Mouse (Mus musculus) heart, embryonic 11.5 days (tissue): ENCODE results near the gene Baz2b. TPM values are rescaled to one million over a fixed set of nuclear protein-coding genes. Genes with fewer than 3 reads are reported as not detected.

Source experiments
- ATAC-seq: fragments of 200-750 bp; cut with Nextera tagmentation; replicated peaks from 2 replicates; pipeline ENCODE4 v1.8.0; 2017; ENCODE audit warnings: moderate library complexity; ENCODE audit not compliant: insufficient number of reproducible peaks, low FRiP score, low TSS enrichment
- H3K27ac ChIP-seq: fragments of 300-500 bp; sonication (generic); 2 replicates; pipeline ENCODE4 v1.5.1; 2014; ENCODE audit warnings: mild to moderate bottlenecking, low read depth, low read length
- H3K27me3 ChIP-seq: fragments of 300-500 bp; sonication (generic); 2 replicates; pipeline ENCODE4 v1.6.1; 2014; ENCODE audit warnings: mild to moderate bottlenecking, low read length, mixed read lengths; ENCODE audit not compliant: control insufficient read depth, insufficient read depth
- H3K36me3 ChIP-seq: fragments of 300-500 bp; sonication (generic); 2 replicates; pipeline ENCODE4 v1.6.1; 2014; ENCODE audit warnings: mild to moderate bottlenecking, low read length, moderate library complexity, mixed read lengths; ENCODE audit not compliant: control insufficient read depth, insufficient read depth
- H3K4me1 ChIP-seq: fragments of 300-500 bp; sonication (generic); 2 replicates; pipeline ENCODE4 v1.6.1; 2014; ENCODE audit warnings: low read length; ENCODE audit not compliant: control insufficient read depth, insufficient read depth
- H3K4me2 ChIP-seq: fragments of 300-500 bp; sonication (generic); 2 replicates; pipeline ENCODE4 v1.6.1; 2014; ENCODE audit warnings: mild to moderate bottlenecking, moderate library complexity
- H3K4me3 ChIP-seq: fragments of 300-500 bp; sonication (generic); 2 replicates; pipeline ENCODE4 v1.5.1; 2014; ENCODE audit warnings: low read depth, low read length
- H3K9ac ChIP-seq: fragments of 300-500 bp; sonication (generic); 2 replicates; pipeline ENCODE4 v1.6.1; 2014; ENCODE audit warnings: mild to moderate bottlenecking, low read depth, low read length, moderate library complexity
- H3K9me3 ChIP-seq: fragments of 300-500 bp; sonication (generic); replicated peaks from 2 replicates; pipeline ENCODE4 v1.6.1; 2016; ENCODE audit warnings: low read length; ENCODE audit not compliant: control insufficient read depth
- WGBS: fragments of 180-500 bp; shearing (Covaris S2); extraction: QIAGEN DNeasy Blood & Tissue Kit; methylation state at CpG from one replicate; pipeline ENCODE4 v1.1.7; 2014; ENCODE audit not compliant: insufficient replicate concordance; 5-methylcytosine and 5-hydroxymethylcytosine counted together
- polyA plus RNA-seq: library from polyadenylated mRNA; unstranded; fragments of >200 nt; fragmentation: Nextera tagmentation; extraction: Ambion mirVana; gene quantifications from 2 replicates; pipeline ENCODE4 v1.2.1, GENCODE M21; 2014

Baz2b gene
- polyA plus RNA-seq, 1 experiment from 2014 or later = 56.1 TPM

DNA sequence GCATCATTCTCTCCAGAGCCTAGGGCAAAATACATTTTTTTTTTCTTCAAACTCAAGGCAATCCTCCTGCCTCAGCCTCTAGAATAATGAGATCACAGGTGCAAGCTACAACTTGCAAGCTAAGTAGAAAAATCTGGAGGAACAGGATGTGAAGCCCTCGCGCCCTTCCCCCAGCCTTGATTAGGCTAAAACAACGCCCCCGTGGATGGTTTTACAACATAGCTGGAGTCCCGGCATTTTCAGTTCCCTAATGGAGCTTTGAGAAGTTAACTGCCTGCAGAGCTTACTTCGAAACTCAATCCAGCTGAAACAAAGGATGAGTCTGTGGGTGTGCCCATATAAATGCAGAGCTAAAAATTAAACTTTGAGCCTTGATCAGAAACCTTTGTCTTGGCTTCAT lies 319.9 kb downstream of the Baz2b start:
- no peak for ATAC-seq
- H3K9ac ChIP-seq = no peak overlapping the region
- no peaks in the 10 kb centered on the region for H3K27me3 ChIP-seq
- 77% methylated on average over 6 of the region's 6 CpGs for WGBS
- no peak overlapping the region for H3K4me3 ChIP-seq
- H3K36me3 ChIP-seq = peaks cover 3% of the 10 kb centered on the region; the same call in 1 of the 2 replicates
- H3K4me1 ChIP-seq = no peaks in the 10 kb centered on the region
- no peak overlapping the region for H3K4me2 ChIP-seq
- no peaks in the 10 kb centered on the region for H3K9me3 ChIP-seq
- H3K27ac ChIP-seq = no peak overlapping the region

GRCm38 (mm10) chr2:59882742-59883281 lies 326.8 kb downstream of the Baz2b start:
- H3K4me1 ChIP-seq = peaks cover 4% of the 10 kb centered on the region
- WGBS = 63% methylated on average over 8 of the region's 8 CpGs
- no peaks in the 10 kb centered on the region for H3K27me3 ChIP-seq
- H3K9me3 ChIP-seq = no peaks in the 10 kb centered on the region
- H3K9ac ChIP-seq = no peak overlapping the region
- peak overlapping the region; percentile 70 for H3K4me2 ChIP-seq
- no peaks in the 10 kb centered on the region for H3K36me3 ChIP-seq
- peak overlapping the region; percentile 79 for H3K4me3 ChIP-seq
- no peak overlapping the region for H3K27ac ChIP-seq
- ATAC-seq = no peak

DNA sequence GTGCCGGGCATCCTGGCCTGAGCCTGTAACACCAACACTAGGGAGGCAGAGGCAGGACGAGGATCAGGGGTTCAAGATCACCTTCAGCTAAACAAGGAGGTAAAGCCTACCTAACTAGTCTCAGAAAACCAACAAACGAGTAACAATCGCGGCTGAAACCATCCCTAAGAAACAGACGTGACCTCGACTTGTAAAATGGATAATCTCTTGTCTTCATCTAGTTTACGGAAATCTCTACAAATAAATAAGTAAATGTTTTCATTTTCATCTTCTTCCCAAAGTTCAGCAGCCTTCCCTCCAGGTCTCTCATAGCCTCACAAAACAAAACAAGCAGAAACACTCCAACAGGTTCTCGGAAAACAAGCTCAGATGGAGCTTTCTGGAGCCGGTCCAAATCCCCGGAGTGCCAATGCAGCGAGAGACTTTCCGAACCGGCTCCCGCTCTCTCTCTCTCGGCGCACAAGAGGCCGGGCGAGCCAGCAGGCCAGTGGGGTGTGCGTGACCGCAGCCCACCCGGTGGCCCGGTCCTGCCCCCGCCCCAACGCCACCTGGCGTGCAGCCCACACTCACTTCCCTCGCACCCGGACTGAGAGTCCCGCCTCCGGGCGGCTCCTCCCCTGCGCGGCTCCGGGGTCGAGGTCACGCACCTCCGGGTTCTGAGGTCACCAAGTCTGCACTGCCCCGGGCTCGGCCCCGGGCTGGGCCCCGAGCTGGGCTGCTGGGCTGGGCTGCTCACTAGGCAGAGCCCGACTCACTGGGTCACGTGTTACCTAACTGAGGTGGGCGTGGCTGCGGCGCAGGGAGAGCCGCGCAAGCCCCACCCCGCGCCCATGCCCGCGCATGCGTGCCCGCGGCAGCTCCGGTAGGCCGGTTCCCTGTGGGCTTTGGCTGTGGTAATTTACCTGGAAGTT lies 327.6 kb downstream of the Baz2b start, which contains the start of gene Wdsub1:
Wdsub1 (minus strand) TSS at position 761 of the 911 bp plus-strand sequence.
- peak within 1 kb of the TSS; percentile 79 for H3K4me3 ChIP-seq
- whole genome bisulfite sequencing = 5% methylated on average over 57 of the region's 57 CpGs

GRCm38 (mm10) chr2:59881404-59881803 lies 328.2 kb downstream of the Baz2b start:
- peak overlapping the region; percentile 70 for H3K4me2 ChIP-seq
- H3K36me3 ChIP-seq = no peaks in the 10 kb centered on the region
- H3K9ac ChIP-seq = peak overlapping the region; percentile 89
- H3K9me3 ChIP-seq = no peaks in the 10 kb centered on the region
- H3K4me1 ChIP-seq = peaks cover 4% of the 10 kb centered on the region
- ATAC-seq = no peak
- peak overlapping the region; percentile 80; the same call in 1 of the 2 replicates for H3K27ac ChIP-seq
- peak overlapping the region; percentile 79 for H3K4me3 ChIP-seq
- WGBS = 50% methylated on average over 6 of the region's 6 CpGs
- H3K27me3 ChIP-seq = no peaks in the 10 kb centered on the region

More for the DNA sequence above, 327.6 kb downstream of the Baz2b start, which contains the start of gene Wdsub1:
- H3K4me1 ChIP-seq = peaks cover 4% of the 10 kb centered on the region
- no peaks in the 10 kb centered on the region for H3K36me3 ChIP-seq
- H3K9me3 ChIP-seq = no peaks in the 10 kb centered on the region
- peak; percentile 97 for ATAC-seq
- no peaks in the 10 kb centered on the region for H3K27me3 ChIP-seq
- H3K4me2 ChIP-seq = peak within 1 kb of the TSS; percentile 70
- peak within 1 kb of the TSS; percentile 89 for H3K9ac ChIP-seq
- H3K27ac ChIP-seq = peak within 1 kb of the TSS; percentile 80

DNA sequence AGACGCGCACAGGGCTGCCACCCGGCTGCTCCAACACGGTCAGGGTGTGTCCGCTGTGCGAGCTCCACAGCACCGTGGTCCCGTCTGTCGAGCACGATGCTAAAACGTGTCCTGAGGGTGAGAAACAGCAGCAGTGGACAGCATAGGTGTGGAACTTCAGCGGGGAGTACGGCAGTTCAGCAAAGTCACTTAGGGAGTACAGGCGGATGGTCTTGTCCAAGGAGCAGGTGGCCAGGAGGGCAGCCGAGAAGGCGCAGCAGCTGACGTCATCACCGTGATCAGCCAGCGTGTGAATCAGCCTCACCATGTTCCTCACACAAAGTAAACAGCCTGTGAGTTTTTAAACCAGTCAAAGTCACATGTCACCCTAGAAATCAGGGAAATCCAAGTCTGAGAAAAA lies 331.4 kb downstream of the Baz2b start:
- Histone ChIP-seq H3K27me3 (no peaks in the 10 kb centered on the region), H3K9ac (no peak overlapping the region), H3K4me1 (peaks cover 4% of the 10 kb centered on the region), H3K4me2 (no peak overlapping the region), H3K4me3 (no peak overlapping the region), H3K36me3 (0 out of 2 replicates have a peak, but pooled peaks cover 2% of the 10 kb centered on the region), H3K27ac (no peak overlapping the region), H3K9me3 (no peaks in the 10 kb centered on the region)
- no peak for ATAC-seq
- WGBS = 73% methylated on average over 19 of the region's 19 CpGs

- no peak overlapping the region for H3K4me3 ChIP-seq
- 82% methylated on average over 4 of the region's 4 CpGs for WGBS
- ATAC-seq = no peak
- H3K27ac ChIP-seq = no peak overlapping the region
- H3K9me3 ChIP-seq = no peaks in the 10 kb centered on the region
- no peaks in the 10 kb centered on the region for H3K27me3 ChIP-seq
- H3K4me2 ChIP-seq = no peak overlapping the region
- H3K4me1 ChIP-seq = no peaks in the 10 kb centered on the region
- 0 out of 2 replicates have a peak, but pooled peaks cover 2% of the 10 kb centered on the region for H3K36me3 ChIP-seq
- no peak overlapping the region for H3K9ac ChIP-seq
Observed at GRCm38 (mm10) chr2:59877335-59877734, 332.3 kb downstream of the Baz2b start.

DNA sequence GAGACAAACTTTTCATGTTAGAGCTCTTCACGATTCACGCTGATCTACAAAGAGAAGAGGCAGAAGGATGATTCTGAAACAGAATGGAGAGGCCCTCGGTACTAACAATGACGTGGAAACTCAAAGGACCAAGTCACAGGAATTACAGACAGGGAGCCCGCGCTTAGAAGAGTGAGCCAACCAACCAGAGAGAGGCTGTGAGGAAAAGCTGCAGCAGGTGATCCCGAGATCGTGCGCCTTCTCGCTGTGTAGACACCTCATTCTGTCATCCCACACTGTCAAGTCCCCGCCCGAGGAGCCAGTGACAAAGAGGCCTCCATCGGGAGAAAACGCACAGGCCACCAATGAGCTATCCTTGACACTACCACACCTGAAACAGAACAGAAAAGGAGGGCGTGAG lies 333.2 kb downstream of the Baz2b start:
- WGBS = 86% methylated on average over 15 of the region's 15 CpGs
- H3K9ac ChIP-seq = no peak overlapping the region
- no peaks in the 10 kb centered on the region for H3K9me3 ChIP-seq
- H3K4me3 ChIP-seq = no peak overlapping the region
- H3K27me3 ChIP-seq = no peaks in the 10 kb centered on the region
- H3K36me3 ChIP-seq = peaks cover 8% of the 10 kb centered on the region; the same call in 1 of the 2 replicates
- no peak overlapping the region for H3K27ac ChIP-seq
- ATAC-seq = no peak
- no peaks in the 10 kb centered on the region for H3K4me1 ChIP-seq
- H3K4me2 ChIP-seq = no peak overlapping the region

- peaks cover 8% of the 10 kb centered on the region; the same call in 1 of the 2 replicates for H3K36me3 ChIP-seq
- H3K27ac ChIP-seq = no peak overlapping the region
- H3K27me3 ChIP-seq = no peaks in the 10 kb centered on the region
- ATAC-seq = no peak
- H3K4me1 ChIP-seq = no peaks in the 10 kb centered on the region
- H3K9me3 ChIP-seq = no peaks in the 10 kb centered on the region
- 85% methylated on average over 6 of the region's 6 CpGs for whole genome bisulfite sequencing
- no peak overlapping the region for H3K9ac ChIP-seq
- no peak overlapping the region for H3K4me2 ChIP-seq
- H3K4me3 ChIP-seq = no peak overlapping the region
Observed at GRCm38 (mm10) chr2:59870526-59870925, 339.1 kb downstream of the Baz2b start.
